11 mouse cellular contexts compared by ENCODE assay signal in the genomic region with DNA sequence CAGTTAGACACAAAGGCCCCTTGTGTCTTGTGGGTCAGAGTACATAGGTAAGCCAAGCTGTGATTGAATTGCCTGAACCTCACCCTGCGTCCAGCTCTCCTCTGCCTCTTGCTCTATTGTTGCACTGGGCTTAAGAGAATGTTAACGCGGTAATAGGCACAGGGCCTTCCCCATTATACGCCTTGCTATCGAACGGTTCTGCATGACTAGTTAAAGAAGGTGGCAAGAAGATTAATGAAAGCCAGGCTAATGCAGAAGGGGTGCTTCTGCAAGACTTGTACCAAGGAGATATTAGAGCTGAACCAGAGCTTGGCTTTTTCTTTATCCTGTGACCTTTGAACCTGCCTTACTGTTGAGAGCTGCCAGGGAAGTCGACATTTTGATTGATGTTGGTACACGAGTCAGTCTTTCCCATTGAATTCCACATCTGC.
DNase-seq lines count a peak whose midpoint lies in the region; ATAC-seq and TF ChIP-seq lines count a peak whose summit lies in the region.
"Had no signal": no experiment of that assay in that cellular context is flagged by ENCODE, and none has a peak within 500 bp of the region (broad histone marks: within the 10 kb centered on the region; RNA-seq: fewer than 3 reads in every experiment).

No protein-coding gene starts in this region.

- peak; percentile 51 for DNase-seq in forebrain, embryonic 11.5 days (ENCODE audit: low spot score)
- no peak for DNase-seq in forebrain, postnatal 0 days
- peak; percentile 44 for DNase-seq in midbrain, embryonic 10.5 days (ENCODE audit: low spot score)
- no peak for DNase-seq in midbrain, postnatal 0 days (ENCODE audit: low spot score)
- no peak for DNase-seq in limb, embryonic 10.5 days (ENCODE audit: low spot score)
- no peak for DNase-seq in layer of hippocampus, adult 9-11 months
- DNase-seq in layer of hippocampus, postnatal 36 days = no peak
- no peak for DNase-seq in left cerebral cortex, adult 11 months (ENCODE audit: low spot score)
- DNase-seq: cerebellum, postnatal 14 days had no signal

- TF ChIP-seq CTCF in forebrain, postnatal 0 days (IDR thresholded peaks at IDR 0.05; ENCODE audit: low read depth) = no peak
- TF ChIP-seq CTCF in midbrain, postnatal 0 days (IDR thresholded peaks at IDR 0.05) = no peak

- no peak for ATAC-seq in forebrain, embryonic 11.5 days (replicated peaks; ENCODE audit: low FRiP score)
- ATAC-seq in forebrain, postnatal 0 days = no peak
- no peak for ATAC-seq in midbrain, postnatal 0 days (ENCODE audit: low FRiP score)
- ATAC-seq: activated CD4-positive, CD25-positive, alpha-beta regulatory T cell, adult 4 months had no signal

- no peak overlapping the region for H3K27ac ChIP-seq in forebrain, embryonic 11.5 days (ENCODE audit: low read depth, low read length)
- H3K27ac ChIP-seq in forebrain, postnatal 0 days (ENCODE audit: low read depth, low read length) = no peak overlapping the region
- no peak overlapping the region for H3K27ac ChIP-seq in midbrain, embryonic 10.5 days (replicated peaks)
- H3K27ac ChIP-seq in midbrain, postnatal 0 days (ENCODE audit: low read depth, low read length) = no peak overlapping the region
- peak overlapping the region; percentile 44; the same call in 1 of the 2 replicates for H3K27ac ChIP-seq in limb, embryonic 10.5 days

- H3K4me2 ChIP-seq in forebrain, embryonic 11.5 days (ENCODE audit: low read depth, low read length, severe bottlenecking) = no peak overlapping the region
- no peak overlapping the region for H3K4me2 ChIP-seq in forebrain, postnatal 0 days (ENCODE audit: low read depth)
- no peak overlapping the region for H3K4me2 ChIP-seq in midbrain, postnatal 0 days (ENCODE audit: low read depth, low read length, poor library complexity, severe bottlenecking)
- H3K4me2 ChIP-seq: heart, embryonic 12.5 days had no signal

- H3K9me3 ChIP-seq in forebrain, embryonic 11.5 days (ENCODE audit: control insufficient read depth, low read length) = no peaks in the 10 kb centered on the region
- H3K9me3 ChIP-seq in forebrain, postnatal 0 days (ENCODE audit: low read length) = no peaks in the 10 kb centered on the region
- H3K9me3 ChIP-seq in midbrain, embryonic 10.5 days (replicated peaks) = no peaks in the 10 kb centered on the region
- no peaks in the 10 kb centered on the region for H3K9me3 ChIP-seq in midbrain, postnatal 0 days (ENCODE audit: low read length)
- H3K9me3 ChIP-seq in limb, embryonic 10.5 days (replicated peaks) = no peaks in the 10 kb centered on the region
- H3K9me3 ChIP-seq: heart, embryonic 12.5 days had no signal

- peaks cover 12% of the 10 kb centered on the region; the same call in 1 of the 2 replicates for H3K27me3 ChIP-seq in forebrain, embryonic 11.5 days (ENCODE audit: control insufficient read depth, insufficient read depth, low read length)
- no peaks in the 10 kb centered on the region for H3K27me3 ChIP-seq in forebrain, postnatal 0 days (ENCODE audit: insufficient read depth, low read length)
- H3K27me3 ChIP-seq in midbrain, embryonic 10.5 days (ENCODE audit: low read depth, poor library complexity, severe bottlenecking) = peaks cover 63% of the 10 kb centered on the region
- H3K27me3 ChIP-seq in midbrain, postnatal 0 days (ENCODE audit: insufficient read depth, low read length) = no peaks in the 10 kb centered on the region
- H3K27me3 ChIP-seq in limb, embryonic 10.5 days (ENCODE audit: low read depth, poor library complexity, severe bottlenecking) = no peaks in the 10 kb centered on the region
- H3K27me3 ChIP-seq: heart, embryonic 12.5 days had no signal

- H3K9ac ChIP-seq in forebrain, embryonic 11.5 days (ENCODE audit: low read length) = no peak overlapping the region
- H3K9ac ChIP-seq in forebrain, postnatal 0 days = no peak overlapping the region
- no peak overlapping the region for H3K9ac ChIP-seq in midbrain, postnatal 0 days (replicated peaks; ENCODE audit: low read length, poor library complexity, severe bottlenecking)
- H3K9ac ChIP-seq: heart, embryonic 12.5 days had no signal

- no peak overlapping the region for H3K4me3 ChIP-seq in forebrain, embryonic 11.5 days (ENCODE audit: low read depth, low read length)
- no peak overlapping the region for H3K4me3 ChIP-seq in forebrain, postnatal 0 days (ENCODE audit: low read depth, low read length)
- no peak overlapping the region for H3K4me3 ChIP-seq in midbrain, embryonic 10.5 days
- no peak overlapping the region for H3K4me3 ChIP-seq in midbrain, postnatal 0 days (ENCODE audit: low read depth, low read length)
- no peak overlapping the region for H3K4me3 ChIP-seq in limb, embryonic 10.5 days
- H3K4me3 ChIP-seq: heart, embryonic 12.5 days had no signal

- H3K4me1 ChIP-seq in forebrain, embryonic 11.5 days (replicated peaks; ENCODE audit: control insufficient read depth, insufficient read depth, low read length) = peaks cover 11% of the 10 kb centered on the region; the same call in 1 of the 2 replicates
- no peaks in the 10 kb centered on the region; the same call in 1 of the 2 replicates for H3K4me1 ChIP-seq in forebrain, postnatal 0 days (ENCODE audit: insufficient read depth)
- peaks cover 55% of the 10 kb centered on the region for H3K4me1 ChIP-seq in midbrain, embryonic 10.5 days
- H3K4me1 ChIP-seq in midbrain, postnatal 0 days (ENCODE audit: insufficient read depth, low read length) = 0 out of 2 replicates have a peak, but pooled peaks cover 2% of the 10 kb centered on the region
- peaks cover 67% of the 10 kb centered on the region for H3K4me1 ChIP-seq in limb, embryonic 10.5 days

- 5% methylated on average over 8 of the region's 8 CpGs for WGBS in forebrain, embryonic 11.5 days
- WGBS in forebrain, postnatal 0 days = 26% methylated on average over 8 of the region's 8 CpGs
- WGBS in midbrain, embryonic 10.5 days = 18% methylated on average over 8 of the region's 8 CpGs
- WGBS in midbrain, postnatal 0 days = 24% methylated on average over 8 of the region's 8 CpGs
- 17% methylated on average over 8 of the region's 8 CpGs for WGBS in limb, embryonic 10.5 days

- H3K36me3 ChIP-seq in forebrain, embryonic 11.5 days (ENCODE audit: control insufficient read depth, insufficient read depth, low read length) = no peaks in the 10 kb centered on the region; the same call in 1 of the 2 replicates
- H3K36me3 ChIP-seq in forebrain, postnatal 0 days (ENCODE audit: insufficient read depth) = peaks cover 4% of the 10 kb centered on the region; the same call in 1 of the 2 replicates
- peaks cover 25% of the 10 kb centered on the region for H3K36me3 ChIP-seq in midbrain, embryonic 10.5 days
- H3K36me3 ChIP-seq in midbrain, postnatal 0 days (ENCODE audit: insufficient read depth, low read length) = no peaks in the 10 kb centered on the region
- H3K36me3 ChIP-seq in limb, embryonic 10.5 days = peaks cover 21% of the 10 kb centered on the region

Comparison
In these comparisons a context has a peak if more than half of its experiments do, and no peak if none do; other contexts are left out.
1. DNase-seq: peak in forebrain, embryonic 11.5 days (single experiment) and midbrain, embryonic 10.5 days (single experiment); none in forebrain, postnatal 0 days (single experiment), midbrain, postnatal 0 days (single experiment), limb, embryonic 10.5 days (single experiment), layer of hippocampus, adult 9-11 months (single experiment), layer of hippocampus, postnatal 36 days (0 of 2) and left cerebral cortex, adult 11 months (single experiment).